Mouse (Mus musculus) brain, adult 2 months (tissue): ENCODE results near the gene Hsd17b3.

Source experiments
- DNase-seq: peaks from one replicate; pipeline ENCODE4 v3.0.0; 2011; ENCODE audit warnings: low read depth, low spot score

Gene Hsd17b3

GRCm38 (mm10) chr13:64022786-64023468, 66.1 kb downstream of the Hsd17b3 start:
- DNase-seq, result peak; percentile 66

DNA sequence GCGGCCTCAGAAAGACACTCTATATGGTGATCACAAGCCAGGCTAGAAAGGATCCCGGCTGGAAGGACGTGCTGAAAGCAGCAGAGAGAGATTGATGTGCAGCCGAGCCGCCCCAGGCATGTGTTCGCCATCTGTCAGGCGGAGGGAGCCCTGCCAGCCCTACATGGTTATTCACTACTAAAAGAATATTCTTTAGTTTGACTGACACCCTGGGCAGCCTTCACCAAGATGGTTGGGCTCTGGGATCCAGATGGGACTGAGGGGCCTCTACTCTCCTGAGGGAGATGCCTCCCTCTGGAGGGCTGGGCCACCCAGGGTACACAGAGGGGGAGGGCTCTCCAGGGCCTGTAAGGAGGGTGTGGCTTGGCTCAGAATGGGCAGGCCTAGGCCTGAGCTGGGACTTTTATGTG, 68.1 kb downstream of the Hsd17b3 start:
- DNase-seq, result peak; percentile 91

DNA sequence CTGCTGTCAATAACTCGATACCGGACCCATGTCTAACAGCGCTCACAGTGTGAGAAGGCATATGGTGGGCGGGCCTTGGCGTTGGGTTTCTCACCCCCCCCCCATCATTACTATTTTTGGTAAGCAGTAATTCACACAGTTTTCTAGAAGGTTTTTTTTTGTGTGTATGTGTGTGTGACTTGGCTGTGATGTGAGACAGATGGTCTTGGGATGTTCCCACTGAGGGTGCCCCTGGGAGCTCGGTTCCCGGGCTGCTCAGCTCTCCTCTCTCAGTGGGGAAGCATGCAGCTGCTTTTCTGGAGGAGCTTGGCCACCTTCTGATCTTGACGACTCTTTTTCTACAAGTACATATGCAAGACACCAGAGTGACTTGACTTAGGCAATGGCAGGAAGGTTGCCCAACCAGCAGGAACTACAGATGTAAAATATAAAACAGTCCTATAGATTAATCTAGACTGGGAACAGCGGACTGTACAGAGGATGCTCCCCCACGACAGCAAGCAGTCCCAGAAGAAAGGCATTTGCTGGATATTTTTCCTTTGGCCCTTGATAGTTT, 70.4 kb downstream of the Hsd17b3 start:
- peak; percentile 34 for DNase-seq

GRCm38 (mm10) chr13:64016048-64016447, 73.0 kb downstream of the Hsd17b3 start:
- no peak for DNase-seq

GRCm38 (mm10) chr13:64011157-64011556, 77.9 kb downstream of the Hsd17b3 start:
- no peak for DNase-seq
